Mouse (Mus musculus) large intestine, adult 2 months (tissue): ENCODE results near the gene Akt1. TPM values are rescaled to one million over a fixed set of nuclear protein-coding genes. Genes with fewer than 3 reads are reported as not detected.

Source experiments
- DNase-seq: peaks from one replicate; pipeline ENCODE4 v3.0.0-alpha.2; 2012; ENCODE audit warnings: low read depth, low spot score
- WGBS: fragments of 180-500 bp; shearing (Covaris S2); methylation state at CpG from one replicate; pipeline ENCODE4 v1.1.7; 2018; 5-methylcytosine and 5-hydroxymethylcytosine counted together
- polyA plus RNA-seq: library from polyadenylated mRNA; depleted of rRNA; stranded (reverse); fragments of >200 nt; gene quantifications from 2 replicates; pipeline ENCODE4 v1.2.3, GENCODE M21; 2012

The Akt1 gene
- polyA plus RNA-seq, 1 experiment, result 110 TPM

DNA sequence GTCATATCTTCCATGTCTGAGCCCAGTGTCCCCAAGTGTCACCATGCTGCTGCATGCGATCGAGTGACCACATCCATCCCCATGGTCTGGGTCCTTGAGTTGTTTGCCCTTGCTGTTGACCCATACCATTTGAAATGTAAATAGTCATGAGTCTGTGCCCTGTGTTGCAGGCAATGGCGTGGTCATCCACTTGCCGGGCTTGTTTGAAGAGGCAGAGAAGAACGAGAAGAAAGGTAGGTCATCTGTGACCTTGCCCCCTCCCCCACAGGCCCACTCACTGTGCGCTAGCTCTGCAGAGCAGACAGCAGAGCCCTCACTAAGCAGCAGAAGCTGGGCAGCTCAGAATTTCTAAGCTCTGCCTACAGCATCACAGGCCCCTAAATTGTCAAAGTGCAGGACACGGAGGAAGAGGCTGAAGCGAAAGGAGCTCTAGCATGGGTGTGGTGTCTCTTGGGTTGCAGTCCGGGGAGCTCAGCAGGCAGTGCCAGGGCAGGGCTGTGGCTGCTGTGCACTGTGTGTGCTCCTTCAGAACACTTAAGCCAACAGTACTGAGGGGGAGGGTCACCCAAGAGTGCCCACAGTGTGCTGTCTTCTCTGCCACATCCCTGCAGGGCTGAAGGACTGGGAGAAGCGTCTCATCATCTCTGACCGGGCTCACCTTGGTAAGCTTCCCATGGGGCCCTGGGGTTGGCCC lies 42.5 kb downstream of the Akt1 start:
- no peak for DNase-seq

DNA sequence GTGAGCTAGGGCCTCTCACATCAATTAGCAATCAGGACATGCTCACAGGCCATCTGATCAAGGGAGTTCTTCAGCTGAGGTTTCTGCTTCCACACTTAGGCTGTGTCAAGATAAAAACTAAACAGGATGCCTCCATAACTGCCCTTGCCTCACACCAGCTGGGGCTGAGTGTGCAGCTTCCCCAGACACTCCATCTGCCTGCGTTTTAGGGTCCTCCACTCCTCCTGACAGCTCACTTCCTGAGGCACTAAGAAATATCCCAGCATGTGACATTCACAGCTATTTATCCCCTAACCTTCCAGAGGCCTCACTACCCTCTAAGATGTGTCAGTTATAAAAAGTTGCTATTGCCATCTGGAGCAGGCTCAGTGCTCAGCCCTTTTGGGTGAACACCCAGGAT lies 43.2 kb downstream of the Akt1 start:
- DNase-seq, result no peak

More for the DNA sequence above, 42.5 kb downstream of the Akt1 start:
- whole genome bisulfite sequencing, result 63% methylated on average over 11 of the region's 11 CpGs

DNA sequence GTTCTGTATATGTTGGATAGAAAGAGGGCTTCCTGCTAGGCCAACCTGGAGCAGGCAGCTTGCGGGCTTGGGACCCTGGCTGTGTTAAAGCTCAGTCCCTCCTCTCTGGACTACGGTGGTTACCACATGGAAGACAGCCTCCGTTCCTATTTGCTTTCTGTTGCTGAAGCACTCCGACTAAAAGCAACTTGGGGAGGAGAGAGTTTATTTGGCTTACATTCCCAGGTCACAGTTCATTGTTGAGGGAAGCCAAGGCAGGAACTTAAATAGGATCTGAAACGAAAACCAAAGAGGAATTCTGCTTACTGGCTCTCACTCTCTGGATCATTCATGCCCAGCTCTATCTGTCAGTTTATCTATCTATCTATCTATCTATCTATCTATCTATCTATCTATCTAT lies 43.9 kb downstream of the Akt1 start:
- no peak for DNase-seq
- WGBS, result 63% methylated on average over 5 of the region's 5 CpGs

More for the DNA sequence above, 43.2 kb downstream of the Akt1 start:
- 53% methylated on average over 1 of the region's 1 CpGs for WGBS

DNA sequence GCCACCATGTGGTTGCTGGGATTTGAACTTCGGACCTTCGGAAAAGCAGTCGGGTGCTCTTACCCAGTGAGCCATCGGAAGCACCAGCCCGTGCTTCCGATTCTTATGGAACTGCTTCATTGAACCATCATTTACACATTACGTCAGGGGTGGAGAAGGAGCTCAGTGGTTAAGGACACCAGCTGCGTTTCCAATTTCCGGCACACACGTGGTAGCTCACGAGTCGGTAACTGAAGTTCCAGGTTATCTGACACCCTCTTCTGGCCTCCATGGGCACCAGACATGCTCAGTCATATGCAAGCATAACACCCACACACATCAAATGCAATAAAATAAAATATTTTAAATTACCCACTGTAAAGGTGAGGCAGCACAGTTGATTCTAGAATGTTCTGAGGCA lies 44.7 kb downstream of the Akt1 start:
- WGBS, result 93% methylated on average over 12 of the region's 12 CpGs
- DNase-seq, result no peak

DNA sequence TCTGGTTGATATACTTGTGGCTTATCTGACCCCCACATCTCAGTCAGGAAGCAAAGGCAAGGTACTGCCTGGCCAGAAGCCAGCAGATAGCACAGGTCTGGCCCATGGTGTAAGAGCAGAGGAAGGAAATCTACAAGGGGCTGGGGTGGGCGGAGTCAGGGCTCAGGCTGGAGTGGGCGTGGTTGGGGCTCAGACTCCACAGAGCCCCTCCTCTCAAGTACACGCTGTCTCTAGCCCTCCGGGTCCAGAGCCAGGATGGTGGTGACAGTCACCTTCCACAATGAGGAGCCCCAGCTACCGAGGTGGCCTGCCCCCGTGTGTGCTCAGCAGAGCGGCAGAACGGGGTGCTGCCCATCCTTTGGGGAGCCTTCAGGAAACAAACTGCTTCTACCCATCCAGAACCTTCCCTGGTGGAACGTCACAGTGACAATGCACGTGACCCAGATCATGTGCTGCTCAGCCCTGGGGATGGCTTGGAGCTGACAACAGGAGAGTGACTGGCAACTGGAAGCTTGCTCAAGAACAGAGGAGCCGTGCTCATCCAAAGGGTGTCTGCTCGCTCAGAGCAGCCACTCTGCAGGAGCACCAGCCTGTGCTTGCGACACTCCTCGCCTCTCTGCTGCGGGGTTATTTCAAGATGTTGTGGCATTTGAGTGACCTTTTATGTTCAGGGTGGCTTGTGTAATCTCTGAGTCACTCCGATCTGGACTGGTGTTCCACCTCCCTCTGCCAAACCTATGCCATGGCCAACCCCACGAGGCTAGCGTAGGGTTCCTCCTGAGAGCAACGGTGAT lies 45.6 kb downstream of the Akt1 start:
- DNase-seq, result no peak
- WGBS, result 16% methylated on average over 19 of the region's 19 CpGs

DNA sequence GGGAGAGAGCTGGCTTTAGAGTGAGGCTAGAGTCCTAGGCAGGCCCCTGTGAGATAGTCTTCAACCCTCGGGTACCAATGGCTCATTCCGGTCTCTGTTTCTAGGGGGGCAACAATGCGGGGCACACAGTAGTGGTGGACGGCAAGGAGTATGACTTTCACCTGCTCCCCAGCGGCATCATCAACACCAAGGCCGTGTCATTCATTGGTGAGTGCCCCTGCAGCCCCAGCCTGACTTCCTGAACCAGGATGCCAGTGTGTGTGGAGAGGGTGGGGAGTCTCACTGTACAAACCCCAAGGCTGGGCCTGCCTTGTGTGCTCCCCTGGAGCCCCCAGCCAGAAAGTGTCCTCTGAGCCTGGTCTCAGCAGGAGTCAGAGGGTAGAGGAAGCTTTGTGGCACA lies 46.5 kb downstream of the Akt1 start:
- WGBS, result 89% methylated on average over 6 of the region's 6 CpGs
- DNase-seq, result no peak

DNA sequence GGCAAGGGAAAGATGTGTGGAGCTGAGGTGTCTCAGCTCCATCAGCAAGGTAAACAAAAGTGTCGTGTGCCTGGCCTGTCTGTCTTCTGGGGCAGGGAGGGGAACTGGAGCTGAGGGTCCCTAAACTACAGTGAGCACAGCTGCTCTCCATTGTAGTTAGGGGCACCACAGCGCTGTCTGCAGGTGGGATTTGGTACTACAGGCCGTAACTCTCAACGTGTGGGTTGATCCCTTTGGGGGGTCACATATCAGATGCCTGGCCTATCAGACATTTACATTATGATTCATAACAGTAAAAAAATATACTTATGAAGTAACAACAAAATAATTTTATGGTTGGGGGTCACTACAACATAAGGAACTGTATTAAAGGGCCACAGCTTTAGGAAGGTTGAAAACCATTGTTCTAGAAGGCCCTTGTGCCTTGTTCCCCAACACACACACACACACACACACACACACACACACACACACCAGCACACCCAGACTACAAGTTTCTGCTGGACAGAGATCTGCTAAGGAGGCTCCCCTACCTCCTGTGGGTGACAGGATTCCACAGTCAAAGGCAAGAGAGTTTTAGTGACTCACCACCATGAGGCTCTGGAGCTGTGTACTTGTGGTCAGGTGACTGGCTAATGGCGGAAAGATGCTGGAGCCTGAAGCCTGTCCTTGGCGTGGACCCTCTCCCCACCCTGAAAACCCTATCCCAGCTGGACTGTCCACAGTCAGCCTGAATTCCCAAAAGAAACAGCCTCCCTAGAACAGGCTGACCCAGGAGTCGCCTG lies 47.4 kb downstream of the Akt1 start:
- DNase-seq, result no peak
- WGBS, result 75% methylated on average over 7 of the region's 7 CpGs

DNA sequence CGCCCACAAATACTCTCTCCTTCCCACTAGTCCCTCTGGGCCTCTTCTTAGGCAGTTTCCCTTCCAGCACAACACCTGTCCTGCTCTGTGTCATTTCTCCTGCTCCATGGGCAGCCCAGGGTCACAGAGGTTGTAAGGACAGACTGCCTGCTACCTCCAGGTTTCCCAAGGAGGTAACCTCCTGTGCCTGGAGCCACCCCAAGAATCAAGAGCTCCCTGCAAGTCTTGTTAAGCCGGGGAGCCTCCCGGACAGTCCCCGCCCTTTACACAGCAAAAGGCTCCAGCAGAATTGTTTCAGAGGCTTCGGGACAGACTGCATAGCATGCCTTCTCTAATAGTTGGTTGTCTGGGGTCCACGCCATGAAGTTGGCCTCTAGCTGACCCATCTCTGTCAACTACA lies 48.2 kb downstream of the Akt1 start:
- no peak for DNase-seq
- WGBS, result 48% methylated on average over 6 of the region's 6 CpGs

DNA sequence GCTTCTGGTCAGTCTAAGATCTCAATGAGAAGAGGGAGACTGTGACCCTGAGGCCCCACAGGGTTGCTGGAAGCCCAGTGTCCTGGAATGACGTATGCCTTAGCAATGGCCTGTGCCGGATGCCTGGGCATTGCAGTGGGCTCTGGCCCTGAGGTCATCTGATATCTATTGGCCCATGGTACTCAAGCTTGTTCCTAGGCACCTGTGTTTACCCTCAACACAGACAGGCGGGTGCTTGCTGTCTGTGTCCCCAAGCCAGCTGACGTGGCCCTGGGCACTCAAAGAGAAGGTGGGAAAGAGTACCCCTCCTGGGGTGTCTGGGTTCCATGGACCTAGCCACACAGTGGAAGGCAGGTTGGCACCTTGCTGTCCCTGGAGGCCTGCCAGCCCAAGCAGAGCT lies 49.0 kb downstream of the Akt1 start:
- DNase-seq, result no peak
- WGBS, result 83% methylated on average over 4 of the region's 4 CpGs

DNA sequence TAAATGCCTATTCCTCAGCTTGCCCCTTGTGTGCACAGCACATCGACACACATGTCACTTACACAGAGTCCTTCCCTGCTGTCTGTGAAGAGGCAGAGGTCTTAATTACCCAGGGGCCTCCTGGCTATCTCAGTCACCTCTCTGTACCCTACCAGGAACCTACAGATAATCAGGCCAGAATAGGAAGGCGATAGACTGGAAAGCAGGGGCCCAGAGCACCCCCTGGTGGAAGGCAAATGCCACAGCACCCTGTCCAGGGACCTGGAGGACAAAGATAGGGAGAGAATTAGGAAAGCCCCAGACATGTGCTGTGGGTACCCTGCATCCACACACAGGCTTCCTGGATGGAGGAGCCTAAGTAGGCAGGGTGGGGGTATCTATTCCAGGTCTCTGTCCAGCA lies 50.9 kb downstream of the Akt1 start:
- WGBS, result 19% methylated on average over 2 of the region's 2 CpGs
- no peak for DNase-seq

DNA sequence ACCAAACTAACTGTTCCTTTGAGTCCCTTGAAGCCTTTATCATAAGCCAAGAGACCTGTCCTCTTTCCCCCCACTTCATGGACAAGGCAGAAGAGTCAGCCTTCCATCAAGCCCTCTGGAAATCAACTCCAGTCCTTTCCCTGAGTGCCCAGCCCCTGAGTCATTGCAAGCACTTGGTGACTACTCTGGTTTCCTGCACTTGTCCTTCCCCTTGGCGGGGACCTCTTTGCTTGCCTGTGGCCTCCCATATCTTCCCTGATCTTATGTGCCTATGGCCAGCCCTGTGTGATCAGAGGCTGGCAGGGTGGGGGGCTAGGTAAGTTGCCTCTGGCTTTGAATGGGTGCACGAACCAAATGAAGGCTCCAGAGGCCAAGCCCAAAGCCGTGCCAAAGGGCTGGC lies 52.8 kb downstream of the Akt1 start:
- 86% methylated on average over 3 of the region's 3 CpGs for WGBS
- DNase-seq, result no peak

DNA sequence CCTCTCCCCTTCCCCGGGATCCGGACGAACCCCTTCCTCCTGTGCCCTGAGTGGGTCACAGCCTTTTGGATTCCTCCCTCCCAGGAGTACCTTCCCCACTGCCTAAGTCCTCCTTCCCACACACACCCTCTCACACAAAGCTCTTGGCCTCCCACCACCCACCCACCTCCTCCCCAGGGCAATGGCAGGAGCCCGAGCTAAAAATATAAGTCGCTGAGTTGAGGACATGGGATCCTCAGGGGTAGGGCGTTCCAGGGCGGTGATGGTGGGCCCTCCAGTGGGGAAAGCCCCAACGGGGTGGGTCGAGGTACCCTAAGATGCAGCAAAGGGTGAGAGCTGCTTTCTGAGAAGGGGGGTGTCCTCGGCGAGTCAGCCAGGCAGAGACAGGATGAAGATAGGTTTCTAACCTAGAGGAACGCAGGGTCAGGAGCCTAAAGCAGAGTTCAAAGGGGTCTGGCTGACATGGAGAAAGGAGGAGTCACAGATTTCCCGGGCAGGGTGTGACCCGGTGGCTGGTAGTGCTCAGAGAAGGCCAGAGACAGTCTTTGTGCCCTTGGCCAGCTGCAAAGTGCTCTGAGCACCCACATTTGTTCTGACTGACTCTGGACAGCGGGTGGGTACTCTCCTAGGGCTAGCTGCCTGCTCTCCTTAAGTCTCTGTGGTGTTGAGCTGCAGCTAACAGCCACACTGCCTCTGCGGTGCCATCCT lies 54.2 kb downstream of the Akt1 start:
- 27% methylated on average over 16 of the region's 16 CpGs for WGBS
- no peak for DNase-seq

DNA sequence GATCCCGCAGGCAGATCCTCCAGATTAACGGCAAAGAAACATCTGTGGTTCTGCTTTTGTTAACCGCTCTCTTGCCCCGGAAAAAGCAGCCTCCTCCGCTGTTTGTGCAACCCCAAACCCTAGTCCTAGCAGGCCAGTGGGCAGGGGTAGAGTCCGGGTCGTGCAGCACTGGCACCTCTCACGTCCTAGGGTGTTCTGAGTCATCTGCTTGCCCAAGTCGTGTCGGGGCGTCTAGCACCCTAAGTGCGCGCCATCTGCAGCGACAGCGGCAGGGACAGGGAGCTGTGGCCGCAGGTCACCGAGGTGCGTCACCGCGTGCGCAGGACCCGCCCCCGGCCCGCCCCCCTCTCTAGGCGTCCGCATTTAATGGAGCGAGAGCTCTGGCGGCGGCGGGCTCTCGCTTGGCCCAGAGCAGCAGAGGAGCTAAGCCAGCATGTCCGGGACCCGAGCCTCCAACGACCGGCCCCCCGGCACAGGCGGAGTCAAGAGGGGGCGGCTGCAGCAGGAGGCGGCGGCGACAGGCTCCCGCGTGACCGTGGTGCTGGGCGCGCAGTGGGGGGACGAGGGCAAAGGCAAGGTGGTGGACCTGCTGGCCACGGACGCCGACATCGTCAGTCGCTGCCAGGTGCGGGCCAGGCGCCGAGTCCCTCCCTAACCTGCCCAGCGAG lies 54.9 kb downstream of the Akt1 start, which contains the start of gene Adssl1:
Gene Adssl1, plus strand, starts transcription at position 360 of the 668 bp plus-strand sequence.
- no peak for DNase-seq
- WGBS, result 1% methylated on average over 56 of the region's 56 CpGs

DNA sequence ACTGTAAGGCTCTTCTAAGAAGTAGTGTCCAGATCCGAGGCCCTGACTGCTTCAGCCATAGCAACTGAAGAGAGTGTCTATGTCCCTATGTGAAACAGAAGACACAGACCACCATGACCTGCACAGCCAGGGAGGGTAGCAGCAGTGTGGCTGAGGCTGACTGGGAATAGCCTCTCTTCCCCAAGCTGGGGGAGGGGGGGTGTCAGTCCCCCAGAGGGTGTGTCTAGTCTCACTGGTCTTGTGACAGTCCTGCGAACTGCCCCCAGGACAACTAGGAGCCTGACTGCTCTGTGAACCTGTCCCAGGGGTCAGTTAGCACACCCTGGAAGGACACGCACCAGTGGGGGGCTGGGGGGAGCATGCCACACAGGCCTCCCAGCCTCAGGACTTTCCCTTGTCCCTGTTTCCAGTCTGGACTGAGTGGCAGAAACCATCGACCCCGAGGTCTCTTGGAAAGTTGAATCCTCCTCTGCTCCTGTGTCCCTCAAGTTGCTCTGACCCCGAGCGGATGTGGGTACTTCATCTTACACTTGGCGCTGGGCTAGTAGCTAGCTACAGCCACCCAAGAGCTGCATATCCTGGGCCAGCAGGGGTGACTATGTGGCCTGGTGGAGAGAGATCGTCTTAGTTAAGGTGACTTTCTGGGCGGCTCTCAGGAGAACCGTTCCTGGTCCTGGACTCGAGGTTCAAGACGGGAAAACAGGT lies 55.6 kb downstream of the Akt1 start:
- no peak for DNase-seq
- WGBS, result 46% methylated on average over 13 of the region's 13 CpGs

DNA sequence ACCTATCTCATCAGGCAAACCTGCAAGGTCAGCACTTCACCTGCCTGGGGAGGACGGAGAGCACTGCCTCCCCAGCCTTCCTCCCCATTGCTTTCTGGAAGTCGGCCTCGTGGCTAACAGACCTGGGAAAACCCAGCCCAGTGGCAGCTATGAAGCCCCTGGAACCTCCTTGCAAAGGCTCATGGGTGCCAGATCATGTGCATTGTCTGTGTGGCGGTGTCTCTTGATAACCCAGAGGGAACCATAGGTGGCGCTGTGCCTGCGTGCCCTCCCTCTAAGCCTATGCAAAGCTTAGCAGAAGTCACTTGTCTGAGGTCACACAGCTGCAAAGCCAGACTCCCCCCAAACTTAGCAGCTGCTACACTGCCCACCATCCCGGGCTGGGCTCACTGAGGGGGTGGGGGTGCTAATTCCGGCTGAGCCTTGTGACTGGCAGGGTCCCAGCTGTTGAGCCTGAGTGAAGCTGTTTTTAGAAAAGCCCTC lies 56.7 kb downstream of the Akt1 start:
- no peak for DNase-seq
- 25% methylated on average over 8 of the region's 8 CpGs for whole genome bisulfite sequencing

DNA sequence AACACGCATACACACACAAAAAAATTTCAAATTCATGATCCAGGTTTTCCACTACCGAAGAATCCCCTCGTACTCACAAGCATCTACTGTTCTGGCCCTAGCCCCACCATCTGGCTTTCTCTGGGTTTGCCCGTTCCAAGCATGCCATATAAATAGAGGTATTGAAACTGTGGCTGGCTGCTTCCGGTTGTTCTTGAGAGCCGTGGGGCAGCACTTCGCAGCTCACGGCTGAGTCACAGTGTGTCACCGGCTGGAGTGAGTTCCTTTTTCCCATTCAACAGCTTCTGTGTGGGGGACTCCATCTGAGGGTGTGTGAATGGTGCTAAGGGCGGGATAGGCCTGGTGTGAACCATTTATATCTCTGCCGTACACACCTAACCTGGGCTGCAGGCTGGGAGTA lies 57.5 kb downstream of the Akt1 start:
- 68% methylated on average over 11 of the region's 11 CpGs for whole genome bisulfite sequencing
- no peak for DNase-seq

DNA sequence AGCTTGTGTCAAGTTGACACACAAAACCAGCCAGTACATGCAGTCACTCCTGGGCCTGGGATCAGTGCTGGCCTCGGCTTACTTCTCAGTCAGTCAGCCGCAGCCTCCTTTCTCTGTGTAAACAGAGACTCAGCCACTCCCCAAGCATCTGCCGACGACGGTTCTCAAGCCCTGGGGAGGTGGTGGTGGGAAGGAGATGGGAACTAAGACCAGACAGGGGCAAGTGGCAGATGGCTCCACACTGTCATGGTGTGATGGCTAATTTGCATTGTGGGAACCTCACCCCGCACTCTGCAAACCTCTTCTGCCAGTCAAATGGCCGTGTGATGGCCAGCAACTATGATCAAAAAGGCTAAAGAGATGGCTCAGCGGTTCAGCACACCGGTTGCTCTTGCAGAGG lies 58.0 kb downstream of the Akt1 start:
- 47% methylated on average over 9 of the region's 9 CpGs for WGBS
- DNase-seq, result no peak

DNA sequence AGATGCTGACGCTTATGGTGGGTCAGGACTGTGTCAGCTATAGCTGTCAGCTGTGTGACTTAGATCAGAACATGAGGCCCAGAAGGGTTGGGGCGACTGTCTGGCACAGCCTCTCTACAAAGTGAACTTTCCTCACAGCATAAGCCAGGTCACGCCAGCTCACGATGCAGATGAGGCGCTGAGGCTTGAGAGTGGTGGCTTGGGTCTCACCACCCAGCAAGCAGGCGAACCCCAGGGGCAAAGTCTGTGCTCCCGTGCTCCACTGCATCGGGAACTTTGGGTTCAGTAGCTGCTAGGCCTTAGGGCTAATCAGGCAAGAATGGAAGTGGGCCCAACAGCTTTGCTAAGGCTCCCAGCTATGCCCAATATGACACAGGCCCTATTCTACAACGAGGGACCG lies 65.7 kb downstream of the Akt1 start:
- DNase-seq, result no peak
- 93% methylated on average over 10 of the region's 10 CpGs for WGBS

DNA sequence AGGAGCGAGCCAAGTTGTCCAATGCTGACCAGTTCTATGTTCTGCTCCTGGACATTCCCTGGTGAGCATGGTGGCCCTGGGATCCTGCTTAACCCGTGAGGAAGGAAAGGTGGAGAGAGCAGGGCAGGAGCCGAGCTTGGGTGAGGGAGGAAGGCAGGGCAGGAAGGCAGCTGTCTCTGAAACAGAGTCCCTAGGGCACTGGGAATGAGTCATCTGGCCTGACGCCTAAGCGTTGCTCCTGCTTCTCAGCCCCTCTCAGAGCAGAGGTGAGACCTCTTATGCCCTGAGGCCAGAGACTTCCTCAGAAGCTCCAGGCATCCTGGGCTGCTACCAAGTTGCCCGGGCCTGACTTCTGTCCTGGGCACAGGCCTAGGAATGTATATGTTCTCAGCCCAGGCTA lies 67.7 kb downstream of the Akt1 start:
- WGBS, result 71% methylated on average over 6 of the region's 6 CpGs
- DNase-seq, result no peak
